ENCODE assay signal across 27 mouse cellular contexts in genomic region chr7:127541671-127542070, GRCm38 (mm10). TPM values are rescaled to one million over a fixed set of nuclear protein-coding genes. Genes with fewer than 3 reads are reported as not detected.
DNase-seq lines count a peak whose midpoint lies in the region; ATAC-seq and TF ChIP-seq lines count a peak whose summit lies in the region.
"Had no signal": no experiment of that assay in that cellular context is flagged by ENCODE, and none has a peak within 500 bp of the region (broad histone marks: within the 10 kb centered on the region; RNA-seq: fewer than 3 reads in every experiment).

No protein-coding gene starts in this region.

- peaks cover 84% of the 10 kb centered on the region for H3K36me3 ChIP-seq in intestine, postnatal 0 days (ENCODE audit: control insufficient read depth, insufficient read depth)
- H3K36me3 ChIP-seq in intestine, embryonic 15.5 days: peaks cover 60% of the 10 kb centered on the region

- 89% methylated on average over 3 of the region's 3 CpGs for WGBS in intestine, postnatal 0 days
- WGBS in intestine, embryonic 15.5 days: 96% methylated on average over 3 of the region's 3 CpGs

- DNase-seq in cerebellum, postnatal 14 days: peak; percentile 40 to 44
- DNase-seq in heart, adult 11 months: peak; percentile 88
- no peak for DNase-seq in heart, postnatal 4 days
- no peak for DNase-seq in thymus, postnatal 10 days (ENCODE audit: low spot score in 2 of 2)
- DNase-seq: adrenal gland, postnatal 25 days; B cell, adult 2 months; kidney, adult 11 months; kidney, postnatal 25 days; right cerebral cortex, postnatal 25 days; thymus, postnatal 14 days had no signal

- no peaks in the 10 kb centered on the region for H3K27me3 ChIP-seq in intestine, postnatal 0 days (replicated peaks; ENCODE audit: control insufficient read depth, insufficient read depth, low read length)
- no peaks in the 10 kb centered on the region for H3K27me3 ChIP-seq in intestine, embryonic 15.5 days (replicated peaks)
- H3K27me3 ChIP-seq: forebrain, embryonic 13.5 days; hindbrain, embryonic 13.5 days; kidney, embryonic 15.5 days; limb, embryonic 13.5 days; lung, embryonic 15.5 days; midbrain, embryonic 15.5 days; neural tube, embryonic 15.5 days; stomach, embryonic 15.5 days had no signal

- no peaks in the 10 kb centered on the region for H3K4me1 ChIP-seq in intestine, postnatal 0 days (replicated peaks; ENCODE audit: control insufficient read depth, insufficient read depth, low read length)
- no peaks in the 10 kb centered on the region for H3K4me1 ChIP-seq in intestine, embryonic 15.5 days (replicated peaks)
- H3K4me1 ChIP-seq: forebrain, embryonic 13.5 days; kidney, embryonic 15.5 days; limb, embryonic 13.5 days; lung, embryonic 15.5 days; midbrain, embryonic 10.5 days; stomach, embryonic 15.5 days had no signal

- no peaks in the 10 kb centered on the region for H3K9me3 ChIP-seq in intestine, postnatal 0 days (ENCODE audit: control insufficient read depth)
- no peaks in the 10 kb centered on the region for H3K9me3 ChIP-seq in intestine, embryonic 15.5 days
- H3K9me3 ChIP-seq: forebrain, embryonic 13.5 days; hindbrain, embryonic 13.5 days; kidney, embryonic 15.5 days; limb, embryonic 13.5 days; lung, embryonic 15.5 days; midbrain, embryonic 10.5 days; midbrain, embryonic 15.5 days; neural tube, embryonic 15.5 days; stomach, embryonic 15.5 days had no signal

- no peak for ATAC-seq in cerebellum, adult (ENCODE audit: insufficient number of reproducible peaks, low FRiP score, low TSS enrichment)
- no peak for ATAC-seq in intestine, postnatal 0 days
- no peak for ATAC-seq in intestine, embryonic 15.5 days
- 0 out of 2 replicates have a peak, but pooled peaks have one; percentile 9 for ATAC-seq in neutrophil, adult 5-6 weeks (ENCODE audit: extremely low read depth, insufficient number of reproducible peaks, low FRiP score, poor library complexity, severe bottlenecking)
- ATAC-seq: forebrain, embryonic 13.5 days; midbrain, embryonic 15.5 days had no signal

- TF ChIP-seq CTCF in intestine, postnatal 0 days (IDR thresholded peaks at IDR 0.05; ENCODE audit: low read depth): no peak

- H3K9ac ChIP-seq in intestine, postnatal 0 days (ENCODE audit: low read depth, low read length): no peak overlapping the region
- H3K9ac ChIP-seq in intestine, embryonic 15.5 days: no peak overlapping the region
- H3K9ac ChIP-seq: forebrain, embryonic 13.5 days; hindbrain, embryonic 13.5 days; kidney, embryonic 15.5 days; limb, embryonic 13.5 days; lung, embryonic 15.5 days; midbrain, embryonic 15.5 days; neural tube, embryonic 15.5 days; stomach, embryonic 15.5 days had no signal

- no peak overlapping the region for H3K4me3 ChIP-seq in intestine, postnatal 0 days (ENCODE audit: low read depth, low read length)
- H3K4me3 ChIP-seq in intestine, embryonic 15.5 days (replicated peaks): no peak overlapping the region
- H3K4me3 ChIP-seq: forebrain, embryonic 13.5 days; hindbrain, embryonic 13.5 days; kidney, embryonic 15.5 days; left cerebral cortex, adult 2 months; limb, embryonic 13.5 days; lung, embryonic 15.5 days; midbrain, embryonic 10.5 days; midbrain, embryonic 15.5 days; neural tube, embryonic 15.5 days; stomach, embryonic 15.5 days had no signal

- H3K27ac ChIP-seq in intestine, postnatal 0 days (ENCODE audit: low read depth, low read length): peak overlapping the region; percentile 50; the same call in 1 of the 2 replicates
- H3K27ac ChIP-seq in intestine, embryonic 15.5 days: no peak overlapping the region
- H3K27ac ChIP-seq: forebrain, embryonic 13.5 days; hindbrain, embryonic 13.5 days; kidney, embryonic 15.5 days; left cerebral cortex, adult 2 months; limb, embryonic 13.5 days; lung, embryonic 15.5 days; midbrain, embryonic 10.5 days; midbrain, embryonic 15.5 days; neural tube, embryonic 15.5 days; stomach, embryonic 15.5 days had no signal

- H3K4me2 ChIP-seq in intestine, postnatal 0 days (replicated peaks; ENCODE audit: low read depth): no peak overlapping the region
- H3K4me2 ChIP-seq in intestine, embryonic 15.5 days (replicated peaks): no peak overlapping the region
- H3K4me2 ChIP-seq: forebrain, embryonic 13.5 days; hindbrain, embryonic 13.5 days; kidney, embryonic 15.5 days; limb, embryonic 13.5 days; liver, embryonic 11.5 days; lung, embryonic 15.5 days; midbrain, embryonic 15.5 days; neural tube, embryonic 15.5 days; stomach, embryonic 15.5 days had no signal

RNA-seq across cellular contexts. Expression of gene Tmem265, which starts 19.5 kb away (rescaled TPM):
- total RNA-seq in heart, postnatal 4 days (2021): under 1 TPM in 1 of 2 experiments, not detected in 1; 0.45 TPM
- 1.9 and 3.8 TPM in 2 replicates for polyA plus RNA-seq in intestine, postnatal 0 days (2015; fragmentation: Nextera tagmentation; extraction: Ambion mirVana)
- 5.5 and 5.6 TPM in 2 replicates for polyA plus RNA-seq in intestine, embryonic 15.5 days (2015; fragmentation: Nextera tagmentation; extraction: Ambion mirVana)
- total RNA-seq in neutrophil, adult 5-6 weeks (2017): 0.58 and 9.6 TPM in 2 replicates
- total RNA-seq: adrenal gland, adult 18-20 months; adrenal gland, postnatal 25 days; left cerebral cortex, postnatal 25 days had no signal

RNA-seq across cellular contexts. Expression of gene Gm42715, which starts 22.3 kb away (rescaled TPM):
- 10 to 100 TPM; 16.5 to 17.1 TPM for total RNA-seq in heart, postnatal 4 days (2021)
- polyA plus RNA-seq in intestine, postnatal 0 days (2015; fragmentation: Nextera tagmentation; extraction: Ambion mirVana): 5.0 and 6.6 TPM in 2 replicates
- polyA plus RNA-seq in intestine, embryonic 15.5 days (2015; fragmentation: Nextera tagmentation; extraction: Ambion mirVana): 11.5 and 12.3 TPM in 2 replicates
- 11.8 and 12.4 TPM in 2 replicates for total RNA-seq in neutrophil, adult 5-6 weeks (2017)

RNA-seq across cellular contexts. Expression of gene Srcap, which starts 29.9 kb away (rescaled TPM):
- 10 to 100 TPM; 78.7 to 80.5 TPM for total RNA-seq in heart, postnatal 4 days (2021)
- 12.3 and 12.5 TPM in 2 replicates for polyA plus RNA-seq in intestine, postnatal 0 days (2015; fragmentation: Nextera tagmentation; extraction: Ambion mirVana)
- polyA plus RNA-seq in intestine, embryonic 15.5 days (2015; fragmentation: Nextera tagmentation; extraction: Ambion mirVana): 37.6 and 37.9 TPM in 2 replicates
- total RNA-seq in neutrophil, adult 5-6 weeks (2017): 38.2 and 45.9 TPM in 2 replicates

RNA-seq across cellular contexts. Expression of gene Phkg2, which starts 31.5 kb away (rescaled TPM):
- total RNA-seq in heart, postnatal 4 days (2021): 10 to 100 TPM; 18.1 to 19.4 TPM
- 25.1 and 25.7 TPM in 2 replicates for polyA plus RNA-seq in intestine, postnatal 0 days (2015; fragmentation: Nextera tagmentation; extraction: Ambion mirVana)
- 34.3 TPM in 2 replicates for polyA plus RNA-seq in intestine, embryonic 15.5 days (2015; fragmentation: Nextera tagmentation; extraction: Ambion mirVana)
- 74.8 and 88.3 TPM in 2 replicates for total RNA-seq in neutrophil, adult 5-6 weeks (2017)

RNA-seq across cellular contexts. Expression of gene Ccdc189, which starts 46.7 kb away (rescaled TPM):
- total RNA-seq in heart, postnatal 4 days (2021): 1 to 10 TPM; 6.5 to 9.2 TPM
- polyA plus RNA-seq in intestine, postnatal 0 days (2015; fragmentation: Nextera tagmentation; extraction: Ambion mirVana): 3.0 and 3.1 TPM in 2 replicates
- polyA plus RNA-seq in intestine, embryonic 15.5 days (2015; fragmentation: Nextera tagmentation; extraction: Ambion mirVana): 4.1 and 4.9 TPM in 2 replicates
- 11.8 and 16.8 TPM in 2 replicates for total RNA-seq in neutrophil, adult 5-6 weeks (2017)

Comparison
In these comparisons a context has a peak if more than half of its experiments do, and no peak if none do; other contexts are left out.
1. DNase-seq: peak in cerebellum, postnatal 14 days (2 of 2) and heart, adult 11 months (single experiment); none in heart, postnatal 4 days (single experiment) and thymus, postnatal 10 days (0 of 2).